Comparison of ENCODE assay signal across 25 mouse cellular contexts in genomic region chr5:132283741-132284140, GRCm38 (mm10).
A peak's percentile ranks its signal among the peaks of the same experiment; 100 is the strongest.
DNase-seq lines count a peak whose midpoint lies in the region; TF ChIP-seq lines count a peak whose summit lies in the region.
"Had no signal": no experiment of that assay in that cellular context is flagged by ENCODE, and none has a peak within 500 bp of the region (broad histone marks: within the 10 kb centered on the region; RNA-seq: fewer than 3 reads in every experiment).

No protein-coding gene starts in this region.

- peak; percentile 5 for DNase-seq in adrenal gland, adult 8-10 months
- DNase-seq in adrenal gland, postnatal 4 days (ENCODE audit: low spot score in 2 of 2), result no peak
- DNase-seq in lung, postnatal 14 days, result peak; percentile 2
- DNase-seq in lung, adult 2 months, result no peak
- peak; percentile 15 for DNase-seq in MN1 (ENCODE audit: low spot score)
- no peak for DNase-seq in layer of hippocampus, adult 8-10 months (ENCODE audit: low spot score in 2 of 2)
- no peak for DNase-seq in right cerebral cortex, postnatal 4 days
- DNase-seq: adrenal gland, postnatal 10 days; B cell, adult 2 months; cerebellum, adult 11-12 months; cerebellum, adult 8-10 months; cerebellum, postnatal 10 days; cerebellum, postnatal 36 days; embryo, embryonic 11 days; gastrocnemius, postnatal 25 days; heart, adult 2 months had no signal

- H3K4me1 ChIP-seq in lung, adult 2 months (ENCODE audit: control insufficient read depth, insufficient read depth, low read length), result no peaks in the 10 kb centered on the region

- no peak overlapping the region for H3K4me3 ChIP-seq in lung, adult 2 months (replicated peaks; ENCODE audit: extremely low read depth, low read depth, low read length)
- H3K4me3 ChIP-seq: embryonic facial prominence, embryonic 10.5 days; embryonic facial prominence, embryonic 13.5 days; erythroblast, embryonic 14.5 days; forebrain, embryonic 12.5 days; forebrain, embryonic 15.5 days; heart, adult 2 months; heart, embryonic 10.5 days; heart, embryonic 13.5 days; hindbrain, embryonic 12.5 days; hindbrain, embryonic 15.5 days had no signal

- no peak for TF ChIP-seq POLR2A in lung, adult 2 months (IDR thresholded peaks at IDR 0.05; ENCODE audit: borderline replicate concordance, extremely low read depth, low read depth, low read length)

- 57% methylated on average over 3 of the region's 3 CpGs for WGBS in lung, adult 2 months

- TF ChIP-seq CTCF in lung, adult 2 months (IDR thresholded peaks at IDR 0.05; ENCODE audit: insufficient read depth, low read length), result no peak

Comparison
In these comparisons a context has a peak if more than half of its experiments do, and no peak if none do; other contexts are left out.
1. DNase-seq: peak in adrenal gland, adult 8-10 months (single experiment), lung, postnatal 14 days (single experiment) and MN1 (single experiment); none in adrenal gland, postnatal 4 days (0 of 2), lung, adult 2 months (single experiment), layer of hippocampus, adult 8-10 months (0 of 2) and right cerebral cortex, postnatal 4 days (single experiment).